Mouse (Mus musculus) lung, adult 2 months (tissue): ENCODE measurements around the gene Entpd6.

Experiments used
- CTCF ChIP-seq: fragments of 200-500 bp; IDR thresholded peaks from 2 replicates; pipeline ENCODE4 v1.5.1; 2011; ENCODE audit warnings: mild to moderate bottlenecking, low read length, control low read depth; ENCODE audit not compliant: insufficient read depth
- POLR2A ChIP-seq: fragments of 200-500 bp; IDR thresholded peaks from 2 replicates; pipeline ENCODE4 v1.6.1; 2011; ENCODE audit warnings: low read depth, mild to moderate bottlenecking, control low read depth, low read length, borderline replicate concordance; ENCODE audit errors: extremely low read depth

DNA sequence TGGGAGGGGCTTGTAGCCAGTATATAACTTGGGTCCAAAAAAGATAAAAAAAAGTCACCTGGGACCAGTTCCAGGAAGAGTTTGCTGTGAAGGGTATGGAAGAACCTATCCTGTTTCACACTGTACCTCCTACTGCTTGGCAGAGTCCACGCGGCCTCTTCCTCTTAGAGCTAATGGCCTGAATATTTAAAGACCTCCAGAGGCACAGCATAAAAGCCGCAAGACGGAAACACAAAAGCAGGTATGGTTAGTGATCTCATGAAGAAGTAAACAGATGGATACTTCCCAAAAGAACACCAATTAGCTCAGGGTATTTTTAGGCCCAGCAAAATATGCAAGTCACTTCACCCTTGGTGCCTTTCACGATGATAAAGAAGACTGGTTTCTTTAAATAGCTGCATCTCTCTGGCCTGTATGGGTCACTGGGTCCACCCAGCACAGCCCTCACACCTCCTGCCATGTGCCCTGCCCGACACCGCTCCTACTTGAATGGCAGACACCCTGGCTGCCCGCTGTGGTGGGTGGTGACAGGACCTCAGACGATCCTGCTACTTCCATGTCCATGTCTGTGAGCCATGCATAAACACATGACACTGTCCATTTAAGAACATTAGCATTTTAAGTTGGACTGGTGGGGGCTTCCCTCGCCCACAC, 23.8 kb downstream of the Entpd6 start:
- TF ChIP-seq CTCF: no peak
- no peak for TF ChIP-seq POLR2A
